Mouse (Mus musculus): Measurements from ENCODE around the gene Adamts7.

Gene Adamts7

GRCm38 (mm10) chr9:90232781-90233690, 70.2 kb downstream of the Adamts7 start:
- no peak for ATAC-seq (ENCODE audit: insufficient number of reproducible peaks, low FRiP score, low TSS enrichment)

GRCm38 (mm10) chr9:90233906-90234419, 71.1 kb downstream of the Adamts7 start:
- ATAC-seq (ENCODE audit: insufficient number of reproducible peaks, low FRiP score, low TSS enrichment), result no peak

- ATAC-seq (ENCODE audit: insufficient number of reproducible peaks, low FRiP score, low TSS enrichment), result no peak
These were observed 71.9 kb downstream of the Adamts7 start for GRCm38 (mm10) chr9:90234786-90235185.

GRCm38 (mm10) chr9:90235258-90235882, 72.5 kb downstream of the Adamts7 start:
- ATAC-seq (ENCODE audit: insufficient number of reproducible peaks, low FRiP score, low TSS enrichment), result no peak

GRCm38 (mm10) chr9:90236817-90237216, 73.9 kb downstream of the Adamts7 start:
- ATAC-seq (ENCODE audit: insufficient number of reproducible peaks, low FRiP score, low TSS enrichment), result no peak

GRCm38 (mm10) chr9:90237232-90238062, 74.6 kb downstream of the Adamts7 start:
- ATAC-seq (ENCODE audit: insufficient number of reproducible peaks, low FRiP score, low TSS enrichment), result no peak

- no peak for ATAC-seq (ENCODE audit: insufficient number of reproducible peaks, low FRiP score, low TSS enrichment)
These were observed 77.7 kb downstream of the Adamts7 start for GRCm38 (mm10) chr9:90240560-90240959.

GRCm38 (mm10) chr9:90241041-90241440, 78.2 kb downstream of the Adamts7 start:
- ATAC-seq (ENCODE audit: insufficient number of reproducible peaks, low FRiP score, low TSS enrichment), result no peak

GRCm38 (mm10) chr9:90241618-90242017, 78.7 kb downstream of the Adamts7 start:
- no peak for ATAC-seq (ENCODE audit: insufficient number of reproducible peaks, low FRiP score, low TSS enrichment)

- 0 out of 2 replicates have a peak, but pooled peaks have one; percentile 24 for ATAC-seq (ENCODE audit: insufficient number of reproducible peaks, low FRiP score, low TSS enrichment)
These were observed 79.4 kb downstream of the Adamts7 start for GRCm38 (mm10) chr9:90242291-90242690.

GRCm38 (mm10) chr9:90242855-90243254, 80.0 kb downstream of the Adamts7 start:
- ATAC-seq (ENCODE audit: insufficient number of reproducible peaks, low FRiP score, low TSS enrichment), result peak; percentile 63

GRCm38 (mm10) chr9:90244301-90245151, 81.7 kb downstream of the Adamts7 start:
- ATAC-seq (ENCODE audit: insufficient number of reproducible peaks, low FRiP score, low TSS enrichment), result no peak

GRCm38 (mm10) chr9:90245206-90245605, 82.3 kb downstream of the Adamts7 start:
- ATAC-seq (ENCODE audit: insufficient number of reproducible peaks, low FRiP score, low TSS enrichment), result no peak

- no peak for ATAC-seq (ENCODE audit: insufficient number of reproducible peaks, low FRiP score, low TSS enrichment)
These were observed 82.9 kb downstream of the Adamts7 start for GRCm38 (mm10) chr9:90245781-90246180.

GRCm38 (mm10) chr9:90247316-90247715, 84.4 kb downstream of the Adamts7 start:
- no peak for ATAC-seq (ENCODE audit: insufficient number of reproducible peaks, low FRiP score, low TSS enrichment)

GRCm38 (mm10) chr9:90248326-90248725, 85.5 kb downstream of the Adamts7 start:
- no peak for ATAC-seq (ENCODE audit: insufficient number of reproducible peaks, low FRiP score, low TSS enrichment)

- ATAC-seq (ENCODE audit: insufficient number of reproducible peaks, low FRiP score, low TSS enrichment), result no peak
These were observed 86.2 kb downstream of the Adamts7 start for GRCm38 (mm10) chr9:90249036-90249435.

- ATAC-seq (ENCODE audit: insufficient number of reproducible peaks, low FRiP score, low TSS enrichment), result no peak
These were observed 87.4 kb downstream of the Adamts7 start for GRCm38 (mm10) chr9:90250141-90250775.

All from cerebellum, adult (tissue).